Mouse (Mus musculus) heart, adult 2 months (tissue): ENCODE measurements at regions not wholly inside any gene's neighbourhood (a gene's known extent, or its start where the extent isn't known, plus 50 kb on each side); places are given as distances from the start of the nearest gene placed in this dataset.

Experiments
- DNase-seq, 2 experiments: peaks; one replicate each; pipeline ENCODE4 v3.0.0; 2021
- H3K27ac ChIP-seq: fragments of 200-600 bp; 2 replicates; pipeline ENCODE4 v1.8.1; 2022
- H3K27me3 ChIP-seq: fragments of 200-500 bp; 2 replicates; pipeline ENCODE4 v1.6.1; 2012; ENCODE audit warnings: mild to moderate bottlenecking, low read length, inconsistent platforms, mixed read lengths; ENCODE audit not compliant: control insufficient read depth, insufficient read depth
- H3K36me3 ChIP-seq: fragments of 200-500 bp; 2 replicates; pipeline ENCODE4 v1.6.1; 2012; ENCODE audit warnings: low read length, inconsistent platforms; ENCODE audit not compliant: control insufficient read depth, insufficient read depth
- H3K4me1 ChIP-seq: fragments of 200-500 bp; 2 replicates; pipeline ENCODE4 v1.6.1; 2011; ENCODE audit warnings: low read length; ENCODE audit not compliant: control insufficient read depth, insufficient read depth
- H3K4me3 ChIP-seq: fragments of 200-600 bp; 2 replicates; pipeline ENCODE4 v1.8.1; 2022
- H3K79me2 ChIP-seq: fragments of 200-500 bp; replicated peaks from 2 replicates; pipeline ENCODE4 v1.6.1; 2012; ENCODE audit warnings: mild to moderate bottlenecking, inconsistent platforms, low read length, moderate library complexity, mixed read lengths; ENCODE audit not compliant: control insufficient read depth, insufficient read depth
- H3K9ac ChIP-seq: fragments of 200-500 bp; 2 replicates; pipeline ENCODE4 v1.6.1; 2012; ENCODE audit warnings: low read depth, mild to moderate bottlenecking, control low read depth, inconsistent platforms, low read length, mixed read lengths
- CTCF ChIP-seq: fragments of 200-600 bp; IDR thresholded peaks from 2 replicates; pipeline ENCODE4 v1.8.1; 2022; ENCODE audit warnings: antibody characterized with exemption, mild to moderate bottlenecking, moderate library complexity
- EP300 ChIP-seq: fragments of 200-500 bp; IDR thresholded peaks from 2 replicates; pipeline ENCODE4 v1.6.1; 2011; ENCODE audit warnings: low read depth, low read length, control low read depth; ENCODE audit not compliant: insufficient read depth
- POLR2A ChIP-seq: fragments of 200-500 bp; IDR thresholded peaks from 2 replicates; pipeline ENCODE4 v1.6.1; 2011; ENCODE audit warnings: mild to moderate bottlenecking, low read depth, low read length, control low read depth; ENCODE audit not compliant: insufficient read depth
- WGBS: fragments of 180-500 bp; shearing (Covaris S2); methylation state at CpG from one replicate; pipeline ENCODE4 v1.1.7; 2018; 5-methylcytosine and 5-hydroxymethylcytosine counted together
- intact Hi-C: fragments of 180-260 bp; cut with DNase I; formaldehyde crosslinking; loops from one replicate; pipeline ENCODE4 v1.15.1; 2025

DNA sequence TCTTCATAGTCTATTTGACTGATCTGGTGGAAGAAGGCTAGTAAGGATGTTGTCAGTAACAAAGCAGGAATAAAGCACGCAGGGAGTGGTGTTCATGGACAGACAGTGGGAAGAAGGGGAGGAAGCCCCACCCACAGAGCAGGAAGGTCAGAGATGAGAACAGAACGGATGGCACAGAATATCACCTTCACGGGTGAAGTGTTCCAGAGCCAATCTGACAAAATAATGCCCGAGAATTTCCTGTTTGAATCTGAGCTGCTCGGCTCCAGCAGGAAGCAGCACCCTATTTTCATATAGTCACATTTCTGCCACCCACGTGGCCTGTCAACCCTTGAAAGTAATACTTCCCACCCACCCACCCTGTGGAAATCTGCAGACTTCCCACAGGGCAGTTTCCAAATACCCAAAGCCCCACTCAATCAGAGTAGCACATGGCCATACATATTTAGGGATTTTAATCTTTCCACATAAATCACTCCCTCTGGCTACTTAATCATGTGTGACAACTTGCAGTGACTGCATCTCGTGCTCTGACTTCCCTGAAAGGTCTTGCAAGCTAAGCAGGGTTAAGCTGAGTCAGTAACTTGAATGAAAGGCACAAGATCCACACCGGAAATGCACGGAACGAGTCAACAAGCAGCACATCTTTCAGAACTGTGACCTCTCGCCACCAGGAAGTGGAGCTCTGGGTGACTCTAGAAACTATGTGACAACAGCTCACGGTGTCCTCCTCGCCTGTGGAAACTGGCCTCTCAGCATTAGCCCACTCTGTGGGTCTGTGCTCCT, 158.0 kb upstream of the Creb1 start:
- no peak overlapping the region for H3K9ac ChIP-seq
- peak overlapping the region; percentile 28 for H3K27ac ChIP-seq
- WGBS, result 36% methylated on average over 13 of the region's 13 CpGs
- intact Hi-C loops, result loop anchor here (10.0 kb wide), 1 partner anchor 70 kb away; no protein-coding TSS in a partner anchor
- no peaks in the 10 kb centered on the region for H3K27me3 ChIP-seq
- no peak for TF ChIP-seq POLR2A
- 0 out of 2 replicates have a peak, but pooled peaks have one; percentile 37 for TF ChIP-seq EP300
- H3K36me3 ChIP-seq, result no peaks in the 10 kb centered on the region
- DNase-seq, result peak in 1 of 2 experiments; percentile 53
- H3K4me1 ChIP-seq, result peaks cover 6% of the 10 kb centered on the region
- no peaks in the 10 kb centered on the region for H3K79me2 ChIP-seq
- no peak overlapping the region for H3K4me3 ChIP-seq

DNA sequence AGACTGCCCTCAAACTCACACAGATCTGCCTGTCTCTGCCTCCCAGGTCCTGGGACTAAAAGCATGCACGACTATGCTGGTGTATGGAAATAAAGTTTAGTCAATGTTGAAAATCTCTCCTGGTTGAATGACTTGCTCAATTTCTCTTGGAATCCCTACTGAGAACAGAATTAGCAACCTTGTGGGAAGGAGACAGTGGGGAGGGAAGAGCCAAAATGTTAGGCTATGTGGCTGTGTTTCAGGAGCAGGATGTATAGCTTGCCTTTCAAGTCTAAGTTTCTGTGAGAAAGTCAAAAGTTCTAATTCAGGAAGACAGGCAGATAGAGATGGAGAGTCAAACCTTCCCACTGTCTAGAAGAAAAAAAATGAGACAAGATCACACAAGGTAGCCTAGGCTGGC, 168.3 kb upstream of the Creb1 start:
- DNase-seq, result no peak
- no peak overlapping the region for H3K4me3 ChIP-seq
- no peaks in the 10 kb centered on the region for H3K79me2 ChIP-seq
- H3K27me3 ChIP-seq, result no peaks in the 10 kb centered on the region
- WGBS, result 80% methylated on average over 1 of the region's 1 CpGs
- no peak for TF ChIP-seq CTCF
- TF ChIP-seq EP300, result no peak
- TF ChIP-seq POLR2A, result no peak
- no peaks in the 10 kb centered on the region for H3K36me3 ChIP-seq
- H3K27ac ChIP-seq, result no peak overlapping the region
- intact Hi-C loops, result no loop called here
- H3K9ac ChIP-seq, result no peak overlapping the region
- H3K4me1 ChIP-seq, result no peaks in the 10 kb centered on the region; the same call in 1 of the 2 replicates

- 81% methylated on average over 4 of the region's 4 CpGs for WGBS
- intact Hi-C loops, result no loop called here
- DNase-seq, result no peak
- H3K9ac ChIP-seq, result no peak overlapping the region
- no peaks in the 10 kb centered on the region for H3K36me3 ChIP-seq
- TF ChIP-seq POLR2A (no peak), EP300 (no peak), CTCF (no peak)
- no peaks in the 10 kb centered on the region for H3K79me2 ChIP-seq
- H3K4me1 ChIP-seq, result no peaks in the 10 kb centered on the region
- H3K27ac ChIP-seq, result no peak overlapping the region
- H3K27me3 ChIP-seq, result no peaks in the 10 kb centered on the region
- no peak overlapping the region for H3K4me3 ChIP-seq
Observed at GRCm38 (mm10) chr1:64361959-64362638, 170.3 kb upstream of the Creb1 start.

DNA sequence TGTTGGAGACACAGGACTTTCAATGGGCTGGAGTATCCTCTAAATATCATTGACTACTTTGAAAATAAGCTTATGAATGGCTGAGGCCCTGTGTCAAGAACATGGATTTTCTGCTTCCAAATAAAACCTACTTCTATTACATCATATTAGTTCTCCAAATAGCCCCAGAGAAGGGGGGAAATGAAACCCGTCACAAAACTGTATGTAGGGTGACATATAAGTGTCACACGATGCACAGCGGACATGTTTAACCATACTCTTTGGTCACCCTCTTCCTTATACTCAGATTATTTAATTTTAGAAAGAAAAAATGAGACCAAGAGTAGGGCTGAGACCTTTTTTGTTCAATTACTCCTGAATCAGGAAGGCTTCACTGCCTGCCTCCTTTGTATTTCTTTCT, 189.2 kb upstream of the Creb1 start:
- 85% methylated on average over 3 of the region's 3 CpGs for WGBS
- DNase-seq, result no peak
- no peaks in the 10 kb centered on the region for H3K36me3 ChIP-seq
- H3K4me1 ChIP-seq, result no peaks in the 10 kb centered on the region; the same call in 1 of the 2 replicates
- no peaks in the 10 kb centered on the region for H3K79me2 ChIP-seq
- H3K27ac ChIP-seq, result no peak overlapping the region
- no peak for TF ChIP-seq POLR2A
- no peak for TF ChIP-seq CTCF
- H3K9ac ChIP-seq, result no peak overlapping the region
- no peaks in the 10 kb centered on the region for H3K27me3 ChIP-seq
- H3K4me3 ChIP-seq, result no peak overlapping the region
- intact Hi-C loops, result no loop called here

DNA sequence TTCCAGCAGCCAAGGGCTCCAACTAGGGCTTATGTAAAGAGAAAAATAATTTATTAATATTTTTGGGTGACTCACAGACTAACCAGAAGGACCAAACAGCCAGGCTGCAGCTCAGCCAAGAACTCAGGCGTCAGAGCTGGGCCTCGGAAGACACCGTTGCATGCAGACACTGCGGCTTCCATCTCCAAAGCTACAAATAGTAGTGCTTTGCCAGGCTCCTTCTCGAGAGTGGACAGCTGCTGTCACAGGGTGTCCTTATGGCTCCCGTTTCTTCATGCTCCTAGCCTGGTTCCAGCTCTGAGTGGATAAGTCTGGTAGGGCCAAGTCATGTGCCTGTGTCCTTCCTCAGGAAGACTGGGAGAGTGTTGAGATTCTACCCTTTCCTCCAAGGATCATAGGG, 190.8 kb upstream of the Creb1 start:
- Histone ChIP-seq H3K4me3 (no peak overlapping the region), H3K36me3 (no peaks in the 10 kb centered on the region), H3K9ac (no peak overlapping the region), H3K4me1 (no peaks in the 10 kb centered on the region; the same call in 1 of the 2 replicates), H3K27ac (no peak overlapping the region), H3K79me2 (no peaks in the 10 kb centered on the region), H3K27me3 (no peaks in the 10 kb centered on the region)
- intact Hi-C loops, result no loop called here
- DNase-seq, result peak; percentile 31 to 37
- no peak for TF ChIP-seq EP300
- no peak for TF ChIP-seq CTCF
- TF ChIP-seq POLR2A, result no peak
- 58% methylated on average over 6 of the region's 6 CpGs for WGBS

- intact Hi-C loops, result no loop called here
- Histone ChIP-seq H3K79me2 (no peaks in the 10 kb centered on the region), H3K9ac (no peak overlapping the region), H3K4me3 (no peak overlapping the region), H3K27me3 (no peaks in the 10 kb centered on the region), H3K27ac (no peak overlapping the region), H3K4me1 (no peaks in the 10 kb centered on the region; the same call in 1 of the 2 replicates), H3K36me3 (no peaks in the 10 kb centered on the region)
- TF ChIP-seq EP300 (no peak), CTCF (no peak), POLR2A (no peak)
- WGBS, result 57% methylated on average over 9 of the region's 9 CpGs
- peak in 1 of 2 experiments; percentile 9 for DNase-seq
Observed at GRCm38 (mm10) chr1:64338575-64338961, 193.9 kb upstream of the Creb1 start.
